Mouse (Mus musculus) heart, postnatal 36 days (tissue): ENCODE data around the gene Phf20. TPM values are rescaled to one million over a fixed set of nuclear protein-coding genes. Genes with fewer than 3 reads are reported as not detected.

Source experiments
- DNase-seq, 2 experiments: peaks; one replicate each; pipeline ENCODE4 v3.0.0; 2021 to 2022
- intact Hi-C: fragments of 180-260 bp; cut with DNase I; formaldehyde crosslinking; loops from one replicate; pipeline ENCODE4 v1.15.1; 2025
- total RNA-seq, 2 experiments: library from RNA; stranded (reverse); gene quantifications; 2 replicates each; pipeline ENCODE4 v1.2.3; 2021

Phf20 gene
- total RNA-seq, 2 experiments from 2014 or later = 19.3 to 23.8 TPM

DNA sequence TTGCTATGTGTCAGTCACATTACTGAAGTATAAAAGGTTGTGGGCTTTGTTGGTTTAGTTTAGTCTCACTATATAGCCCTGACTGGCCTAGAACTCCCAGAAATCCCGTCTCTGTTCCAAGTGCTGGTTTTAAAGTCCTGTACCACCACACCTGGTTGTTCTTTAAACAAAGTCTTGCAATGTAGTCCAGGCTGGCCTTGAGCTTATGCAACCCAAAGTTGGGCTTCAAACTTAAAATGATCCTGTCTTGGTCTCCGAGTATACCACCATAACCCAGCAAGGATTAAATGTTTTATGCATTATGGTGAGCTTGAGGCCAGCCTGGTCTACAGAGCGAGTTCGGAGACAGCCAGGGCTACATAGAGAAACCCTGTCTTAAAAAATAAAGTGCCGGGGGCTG is 113.7 kb downstream of the Phf20 start:
- intact Hi-C loops = loop anchor here (2.0 kb wide), 1 partner anchor 83 kb away; no protein-coding TSS in a partner anchor
- DNase-seq = no peak

DNA sequence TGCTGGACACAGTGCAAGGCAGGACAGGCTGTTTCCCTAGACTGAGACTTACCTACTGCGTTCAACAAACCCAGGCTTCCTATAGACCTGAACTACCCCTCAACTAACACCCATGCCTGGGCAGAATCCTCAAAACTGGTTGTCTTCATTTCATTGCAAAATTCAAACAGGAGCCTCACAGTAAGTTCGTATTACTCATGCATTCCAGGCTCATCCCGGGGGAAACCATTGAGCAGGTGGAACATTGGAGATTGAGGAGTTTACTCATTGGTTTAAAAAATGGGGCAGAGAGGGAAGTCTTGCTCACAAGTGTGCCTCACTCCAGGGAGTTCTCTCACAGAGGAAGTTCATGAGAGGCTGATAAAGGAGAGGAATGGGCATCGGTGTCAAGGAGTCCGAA is 114.2 kb downstream of the Phf20 start:
- intact Hi-C loops = loop anchor here (2.0 kb wide), 1 partner anchor 82 kb away; no protein-coding TSS in a partner anchor
- no peak for DNase-seq

DNA sequence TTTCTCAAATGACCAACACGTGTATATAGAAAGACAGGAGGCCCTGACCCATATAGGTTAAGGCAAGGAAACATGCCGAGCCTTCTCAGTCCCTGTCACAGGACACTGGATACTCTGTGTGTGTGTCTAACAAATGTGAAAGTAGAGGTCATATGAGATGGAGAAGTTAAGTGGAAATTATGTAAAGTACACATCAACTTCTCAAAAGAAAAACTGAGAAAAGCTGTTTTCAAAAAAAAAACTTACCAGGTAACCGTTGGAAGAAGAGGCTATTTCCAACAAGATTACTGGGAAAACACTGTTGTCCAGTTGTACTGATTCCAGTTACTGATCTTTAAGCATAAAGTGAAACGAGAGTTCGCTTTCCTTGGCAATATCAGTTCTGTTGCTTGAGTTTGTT is 114.7 kb downstream of the Phf20 start:
- no peak for DNase-seq
- intact Hi-C loops = loop anchor here (2.0 kb wide), 1 partner anchor 82 kb away; no protein-coding TSS in a partner anchor

DNA sequence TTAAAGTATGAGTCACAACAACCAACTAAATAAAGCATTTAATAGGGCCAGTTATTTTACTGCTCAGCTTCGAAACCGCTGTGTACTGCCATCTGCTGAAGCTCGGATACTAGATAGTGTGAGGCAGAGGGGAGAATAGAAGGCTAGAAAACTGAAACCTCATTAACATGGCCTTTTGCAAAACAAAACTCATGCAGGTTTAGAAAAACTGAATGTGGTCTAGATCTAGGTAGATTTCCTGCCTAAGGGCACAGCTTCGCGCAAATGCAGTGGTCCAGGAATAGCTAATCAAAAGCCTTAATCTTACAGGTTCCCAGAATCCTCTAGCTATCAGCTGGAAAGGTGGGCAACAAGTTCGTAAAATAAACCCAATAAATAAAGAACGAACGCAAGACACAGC is 115.2 kb downstream of the Phf20 start:
- intact Hi-C loops = loop anchor here (2.0 kb wide), 1 partner anchor 81 kb away; no protein-coding TSS in a partner anchor
- no peak for DNase-seq

DNA sequence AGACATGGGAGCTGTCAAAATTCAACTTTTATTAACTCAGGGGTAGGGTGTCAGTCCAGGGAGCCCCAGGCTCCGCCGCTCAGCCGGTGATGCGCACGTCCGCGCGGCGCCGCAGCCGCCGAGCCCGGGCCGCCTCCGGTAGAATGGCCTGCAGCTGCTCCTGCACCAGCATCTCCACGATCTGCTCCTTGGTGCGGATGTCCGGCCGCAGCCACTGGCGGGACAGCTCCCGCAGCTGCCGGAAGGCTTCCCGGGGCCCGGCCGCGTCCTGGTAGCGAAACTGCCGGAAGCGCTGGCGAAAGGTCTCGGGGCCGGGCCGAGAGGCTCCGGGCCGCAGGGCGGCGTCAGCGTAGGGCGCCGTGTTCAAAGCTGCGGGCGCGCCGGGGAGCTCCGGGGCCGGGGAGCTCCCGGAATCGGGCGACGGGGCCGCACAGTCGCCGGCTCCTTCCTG is 115.6 kb downstream of the Phf20 start:
- intact Hi-C loops = loop anchor here (2.0 kb wide), 1 partner anchor 81 kb away; no protein-coding TSS in a partner anchor
- DNase-seq = peak; percentile 71 to 84

DNA sequence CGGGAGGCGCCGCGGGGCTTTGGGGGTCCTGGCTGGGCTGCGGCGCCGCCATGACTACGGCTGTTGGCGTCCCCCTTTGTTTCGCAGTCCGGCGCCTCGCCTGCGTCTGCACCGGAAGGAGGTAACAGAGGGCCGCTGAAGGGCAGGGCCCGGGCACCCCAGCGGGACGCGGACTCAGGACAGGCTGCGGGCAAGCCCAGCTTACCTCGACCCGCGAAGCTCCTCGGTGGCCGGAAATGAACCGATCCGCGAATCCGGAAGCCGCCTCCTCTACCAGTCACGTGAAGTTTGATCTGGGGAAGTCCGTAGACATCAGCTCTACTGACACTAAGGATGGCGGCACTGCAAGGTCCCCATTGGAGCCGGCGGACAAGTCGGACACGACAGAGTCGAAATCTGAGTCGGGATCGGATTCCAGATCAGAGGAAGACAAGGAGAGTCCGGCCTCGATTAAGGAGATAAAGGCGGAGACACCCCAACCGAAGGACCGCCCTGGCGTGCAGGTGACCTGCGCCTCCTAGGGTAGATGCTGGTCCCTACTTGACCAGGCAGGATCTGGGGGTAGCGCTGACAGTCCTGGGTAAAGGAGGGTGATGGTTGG is 116.1 kb downstream of the Phf20 start, which contains the start of the genes Cnbd2 and Scand1:
Gene Cnbd2, plus strand, starts transcription at position 3 of the 601 bp plus-strand sequence.
Gene Scand1, minus strand, starts transcription at position 408 of the 601 bp plus-strand sequence.
- intact Hi-C loops = no loop called here
- peak; percentile 83 to 86 for DNase-seq

DNA sequence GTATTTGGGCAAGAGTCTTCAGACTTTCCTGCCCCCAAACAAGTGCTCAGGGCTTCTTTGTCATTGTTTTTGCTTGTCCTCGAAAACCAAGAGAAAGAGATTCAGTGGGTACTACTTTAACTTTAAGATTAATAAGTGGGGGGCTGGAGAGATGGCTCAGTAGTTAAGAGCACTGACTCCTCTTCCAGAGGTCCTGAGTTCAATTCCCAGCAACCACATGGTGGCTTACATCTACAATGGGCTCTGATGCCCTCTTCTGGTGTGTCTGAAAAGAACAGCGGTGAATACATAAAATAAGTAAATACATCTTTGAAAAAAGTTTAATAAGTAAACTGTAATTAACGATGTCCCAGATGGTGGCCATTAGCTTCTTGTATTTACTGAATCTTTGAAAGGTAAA is 116.9 kb downstream of the Phf20 start:
- intact Hi-C loops = no loop called here

DNA sequence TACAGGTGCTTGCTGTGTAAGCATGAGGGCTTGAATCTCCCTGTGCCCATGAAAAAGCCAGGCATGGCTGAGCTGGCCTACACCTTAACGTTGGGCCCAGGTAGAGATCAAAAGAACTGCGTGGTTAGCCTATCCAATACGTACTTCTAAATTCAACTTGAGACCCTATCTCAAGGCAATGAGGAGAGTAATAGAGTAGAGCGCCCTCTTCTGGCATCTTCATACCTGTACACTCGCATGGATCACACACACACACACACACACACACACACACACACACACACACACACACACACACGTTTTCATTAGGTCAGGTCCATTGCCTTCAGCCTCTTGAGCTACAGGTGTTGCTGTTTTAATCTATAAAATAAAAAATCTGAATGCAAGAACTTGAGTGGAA is 118.5 kb downstream of the Phf20 start:
- intact Hi-C loops = no loop called here
- DNase-seq = no peak

More for the DNA sequence above, 116.9 kb downstream of the Phf20 start:
- DNase-seq = no peak

DNA sequence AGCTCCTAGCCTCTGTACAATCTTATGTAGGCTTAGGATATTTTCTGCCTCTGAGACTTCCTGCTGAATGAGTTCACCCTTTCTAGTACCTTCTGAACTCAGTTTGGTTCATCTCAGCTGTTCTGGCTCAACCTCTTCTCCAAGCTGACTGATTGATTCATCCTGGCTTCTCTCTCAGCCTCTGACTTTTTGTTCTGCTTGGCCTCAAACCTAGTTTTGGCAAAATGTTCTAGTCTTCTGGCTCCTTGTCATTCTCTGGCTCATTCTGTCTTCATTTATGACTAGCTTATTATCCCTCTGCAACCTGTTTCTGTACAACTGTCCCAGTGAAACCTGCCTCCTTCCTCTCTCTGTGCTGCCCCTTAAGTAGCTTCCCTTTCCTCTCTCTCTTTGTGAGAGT is 122.2 kb downstream of the Phf20 start:
- no peak for DNase-seq
- intact Hi-C loops = no loop called here

DNA sequence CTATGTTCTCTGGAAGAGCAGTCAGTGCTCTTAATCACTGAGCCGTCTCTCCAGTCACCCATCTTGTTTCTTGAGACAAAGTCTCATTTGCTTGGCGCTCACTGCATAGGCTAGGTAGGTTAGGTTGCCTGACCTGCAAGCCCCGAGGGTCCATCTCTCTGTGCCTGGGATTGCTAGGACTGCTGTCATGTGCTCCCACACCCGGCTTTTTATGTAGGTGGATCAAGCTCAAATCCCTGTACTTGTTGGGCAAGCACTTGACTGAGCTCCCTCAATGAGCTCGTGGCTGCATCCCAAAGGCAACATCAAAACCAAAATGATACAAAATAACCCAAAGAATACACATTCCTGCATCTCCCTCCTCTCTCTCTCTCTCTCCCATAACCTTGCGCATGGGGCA is 125.3 kb downstream of the Phf20 start:
- intact Hi-C loops = no loop called here
- no peak for DNase-seq

DNA sequence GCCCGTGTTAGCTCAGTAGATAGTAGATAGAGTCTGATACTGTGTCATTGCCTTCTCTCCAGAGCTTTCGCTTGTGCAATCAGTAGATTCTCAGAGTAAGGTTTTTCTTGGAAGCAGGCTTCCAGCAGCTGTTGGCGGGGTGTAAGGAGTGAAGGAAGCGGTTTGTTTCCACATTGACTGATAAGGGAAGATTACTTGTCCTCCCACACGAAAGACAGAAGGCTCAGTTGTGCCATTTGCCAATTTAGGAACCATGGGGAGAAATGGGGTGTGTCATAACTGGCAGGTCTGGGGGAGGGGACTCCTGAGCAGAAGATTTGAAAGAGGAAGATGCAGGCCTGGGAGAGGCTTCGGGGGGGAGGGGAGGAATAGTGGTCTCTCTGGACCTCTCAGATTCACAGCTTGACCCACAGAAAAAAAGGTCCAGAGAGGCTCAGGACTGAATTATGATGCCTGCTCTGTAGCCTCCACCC is 127.9 kb downstream of the Phf20 start:
- intact Hi-C loops = no loop called here
- peak in 1 of 2 experiments; percentile 32 for DNase-seq

DNA sequence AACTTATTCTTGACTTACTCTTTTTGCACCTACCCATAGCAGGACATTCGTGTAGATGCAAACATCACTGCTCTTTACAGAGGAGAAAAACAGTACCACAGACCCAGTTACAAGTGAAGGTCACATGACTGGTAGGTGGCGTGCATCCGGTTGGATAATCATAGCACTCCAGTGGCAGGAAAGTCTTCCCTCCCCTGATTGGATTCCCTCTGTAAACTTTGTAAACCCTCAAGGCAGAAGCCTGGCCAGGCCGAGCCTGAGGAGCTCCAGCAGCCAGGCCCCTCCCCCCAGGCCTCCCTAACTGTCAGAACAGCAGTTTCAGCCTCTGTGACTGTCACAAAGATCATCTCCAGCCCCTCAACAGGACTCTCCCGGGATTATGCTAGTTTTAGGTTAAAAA is 128.4 kb downstream of the Phf20 start:
- intact Hi-C loops = no loop called here
- DNase-seq = peak; percentile 40 to 49

DNA sequence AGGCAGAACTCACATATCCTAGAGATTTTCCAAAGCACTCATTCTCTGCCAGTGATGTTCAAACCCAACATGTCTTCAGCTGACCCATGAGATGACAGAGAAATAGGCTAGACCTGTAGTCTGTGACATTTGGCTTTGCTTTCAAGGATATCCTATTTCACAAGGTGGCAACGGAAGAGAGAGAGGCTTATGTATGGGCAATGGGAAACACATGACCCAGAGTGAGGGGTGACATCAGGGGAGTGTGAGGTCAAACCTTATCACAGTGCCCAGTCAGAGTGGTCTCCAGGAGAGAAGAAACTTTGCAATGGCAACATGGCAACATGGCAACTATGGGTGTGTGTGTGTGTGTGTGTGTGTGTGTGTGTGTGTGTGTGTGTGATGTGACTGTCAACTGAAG is 134.4 kb downstream of the Phf20 start:
- intact Hi-C loops = no loop called here
- no peak for DNase-seq

DNA sequence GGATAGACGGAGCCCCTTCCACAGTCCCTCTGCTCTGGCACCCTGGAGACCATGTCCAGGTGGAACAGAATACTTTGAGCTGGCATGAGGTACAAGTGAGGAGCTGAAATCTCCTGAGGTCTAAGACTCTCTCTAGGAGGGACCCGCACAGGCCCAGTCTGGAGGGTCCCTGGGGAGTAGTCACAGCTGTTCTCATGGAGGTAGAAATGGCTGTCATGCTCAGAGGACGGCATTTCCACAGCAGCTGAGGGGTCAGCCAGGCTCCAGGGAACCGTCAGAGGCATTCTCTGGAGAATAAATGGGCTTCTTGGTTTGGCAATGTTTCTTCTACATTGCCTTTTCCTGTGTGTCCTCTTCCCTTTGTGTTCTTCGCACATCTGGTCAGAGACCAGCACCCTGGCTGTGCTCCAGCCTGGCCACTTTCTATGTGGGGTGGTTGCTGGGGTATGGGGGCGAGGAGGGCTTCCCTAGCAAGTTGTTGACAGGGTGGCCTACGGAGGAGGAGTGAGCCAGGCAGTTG is 135.2 kb downstream of the Phf20 start:
- intact Hi-C loops = no loop called here
- DNase-seq = no peak

DNA sequence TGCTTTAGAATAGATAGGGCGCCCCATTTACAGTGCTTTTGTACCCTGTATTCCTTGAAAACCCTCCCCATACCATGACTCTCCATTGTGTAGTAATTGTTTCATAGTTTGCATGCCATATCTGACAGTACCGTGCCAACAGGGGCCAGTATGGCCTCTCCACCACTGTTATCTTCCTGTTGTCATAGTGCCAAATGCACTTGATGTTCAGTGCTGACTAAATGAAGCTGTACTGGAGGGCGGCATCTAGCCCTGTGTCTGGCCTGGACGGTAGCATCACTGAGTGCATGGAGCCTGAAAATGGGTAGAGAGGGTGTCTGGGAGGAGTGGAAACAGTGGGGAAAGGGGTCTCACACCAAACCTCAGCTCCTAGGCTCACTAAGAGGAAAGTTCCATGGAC is 143.8 kb downstream of the Phf20 start:
- no peak for DNase-seq
- intact Hi-C loops = loop anchor here (5.0 kb wide), 1 partner anchor 122 kb away; no protein-coding TSS in a partner anchor

DNA sequence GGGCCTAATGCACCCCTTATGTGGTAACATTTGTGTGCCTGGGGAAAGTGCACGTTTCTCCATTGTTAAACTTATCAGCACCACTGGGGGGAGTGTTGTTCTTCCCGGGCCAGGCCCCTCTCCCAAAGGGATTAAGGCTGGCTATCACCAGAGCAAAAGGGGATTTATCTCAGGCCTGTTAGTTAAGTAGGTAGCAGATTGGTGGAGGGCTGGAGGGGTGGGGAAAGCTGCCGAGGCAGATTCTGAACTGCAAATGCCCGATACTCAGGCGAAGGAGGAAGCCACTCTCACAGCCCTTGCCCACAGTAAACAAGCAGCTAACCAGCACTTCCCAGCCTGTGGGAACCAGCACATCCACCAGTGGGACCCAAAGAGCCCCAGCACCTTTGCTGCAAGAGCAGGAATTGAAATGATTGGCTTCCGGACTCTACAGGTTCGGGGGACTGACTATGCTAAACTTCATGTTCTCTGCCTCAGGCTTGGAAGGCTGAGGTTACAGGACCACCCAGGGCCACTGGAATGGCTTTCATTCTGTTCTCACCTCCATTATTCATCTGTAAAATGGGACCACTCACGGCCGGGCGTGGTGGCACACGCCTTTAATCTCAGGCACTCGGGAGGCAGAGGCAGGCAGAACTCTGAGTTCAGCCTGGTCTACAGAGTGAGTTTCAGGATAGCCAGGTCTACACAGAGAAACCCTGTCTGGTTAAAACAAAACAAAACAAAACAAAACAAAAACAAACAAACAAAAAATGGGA is 148.7 kb downstream of the Phf20 start:
- peak; percentile 23 to 44 for DNase-seq
- intact Hi-C loops = loop anchor here (1.0 to 5.0 kb wide), 2 partner anchors 117 to 171 kb away; no protein-coding TSS in a partner anchor

DNA sequence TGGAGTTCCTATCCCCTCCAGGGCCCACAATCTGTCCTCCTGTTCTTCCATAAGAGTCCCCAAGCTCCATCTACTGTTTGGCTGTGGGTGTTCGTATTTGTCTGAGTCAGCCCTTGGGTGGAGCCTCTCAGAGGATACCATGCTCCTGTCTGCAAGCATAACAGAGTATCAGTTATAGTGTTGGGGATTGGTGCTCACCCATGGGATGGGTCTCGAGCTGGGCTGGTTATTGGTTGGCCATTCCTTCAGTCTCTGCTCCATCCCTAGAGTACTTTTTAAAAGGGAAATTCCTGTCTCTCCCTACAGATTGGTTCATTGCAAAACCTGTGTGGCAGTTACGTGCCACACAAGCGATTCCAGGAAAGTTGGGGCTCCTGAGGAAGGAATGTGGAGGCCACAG is 152.5 kb downstream of the Phf20 start:
- intact Hi-C loops = no loop called here
- no peak for DNase-seq

DNA sequence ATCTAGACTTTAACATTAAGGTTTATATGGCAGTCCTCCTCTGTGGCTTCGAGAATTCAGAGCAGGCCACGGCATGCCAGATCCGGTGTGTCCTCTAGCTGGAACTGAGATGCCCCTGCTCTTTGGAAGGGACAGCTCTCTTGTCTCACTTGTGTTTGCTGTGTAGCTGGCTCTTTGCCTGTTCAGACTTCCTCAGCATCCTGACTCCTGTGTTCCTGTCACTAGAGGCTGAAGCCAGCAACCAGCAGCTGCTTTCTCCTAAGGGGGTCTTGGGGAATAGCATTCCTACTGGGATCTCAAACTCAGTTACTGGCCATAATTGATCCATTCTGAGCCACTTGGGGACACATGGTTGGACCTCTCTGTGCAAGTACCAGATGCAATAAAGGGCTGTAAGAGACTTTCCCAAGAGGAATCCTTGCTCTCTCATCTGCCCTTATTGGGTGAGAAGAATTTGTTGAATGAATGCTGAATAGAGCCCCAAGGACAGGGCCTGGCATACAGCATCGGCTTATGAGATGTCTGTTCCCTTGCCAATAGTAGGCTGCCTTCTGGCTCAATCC is 153.1 kb downstream of the Phf20 start:
- intact Hi-C loops = no loop called here
- no peak for DNase-seq

DNA sequence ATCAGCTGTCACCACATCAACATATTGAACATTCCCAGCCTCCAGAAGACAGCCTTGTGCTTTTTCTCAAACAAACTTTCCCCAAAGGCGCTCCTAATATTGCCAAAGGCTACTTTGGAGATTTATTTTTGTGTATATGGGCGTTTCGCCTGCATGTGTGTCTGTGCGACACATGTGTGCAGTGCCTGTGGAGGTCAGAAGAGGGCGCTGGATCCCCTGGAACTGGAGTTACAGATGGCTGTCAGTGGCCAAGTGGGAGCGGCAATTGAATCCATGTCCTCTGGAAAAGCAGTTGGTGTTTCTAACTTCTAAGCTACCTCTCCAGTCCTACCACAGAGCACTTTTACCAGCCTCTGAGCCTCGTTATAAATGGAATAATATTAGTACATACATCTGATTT is 155.0 kb downstream of the Phf20 start:
- DNase-seq = no peak
- intact Hi-C loops = no loop called here

DNA sequence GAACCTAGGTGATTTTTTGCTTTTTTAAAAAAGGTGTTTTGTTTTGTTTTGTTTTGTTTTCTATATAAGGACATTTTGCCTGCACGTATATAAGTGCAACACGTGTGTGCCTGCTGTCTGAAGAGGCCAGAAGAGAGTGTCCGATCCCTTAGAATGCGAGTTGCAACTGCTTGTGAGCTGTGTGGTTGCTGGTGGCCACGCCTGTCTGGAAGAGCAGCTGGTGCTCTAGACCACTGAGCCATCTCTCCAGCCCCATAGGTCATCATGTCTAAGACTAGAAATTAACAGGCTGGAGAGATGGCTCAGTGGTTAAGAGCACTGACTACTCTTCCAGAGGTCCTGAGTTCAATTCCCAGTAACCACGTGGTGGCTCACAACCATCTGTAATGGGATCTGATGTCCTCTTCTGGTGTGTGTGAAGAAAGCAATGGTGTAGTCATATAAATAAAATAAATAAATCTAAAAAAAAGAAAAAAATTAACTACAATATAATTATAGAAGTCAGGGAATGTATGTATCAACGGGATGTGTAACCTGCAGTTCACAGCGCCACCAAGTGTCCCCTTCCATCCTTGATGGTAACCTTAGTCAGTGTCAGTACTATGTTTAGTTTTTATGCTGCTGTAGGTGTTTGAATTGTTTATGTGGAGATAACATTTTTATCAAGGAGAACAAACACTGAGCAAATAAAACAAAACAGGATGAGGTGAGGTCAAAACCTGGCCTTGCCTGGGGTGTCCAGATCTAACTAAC is 156.3 kb downstream of the Phf20 start:
- DNase-seq = no peak
- intact Hi-C loops = no loop called here
